Mouse (Mus musculus) hindbrain, embryonic 11.5 days (tissue): ENCODE data around the gene Olfr765. TPM values are rescaled to one million over a fixed set of nuclear protein-coding genes. Genes with fewer than 3 reads are reported as not detected.
"Not testable (repeated sequence)": the region's sequence is repeated elsewhere in the genome, so short reads cannot be mapped to it uniquely, and the experiment has no call there.

Experiments
- ATAC-seq: fragments of 200-750 bp; cut with Nextera tagmentation; 2 replicates; pipeline ENCODE4 v1.8.0; 2017; ENCODE audit warnings: mild to moderate bottlenecking, moderate TSS enrichment, moderate library complexity; ENCODE audit not compliant: low FRiP score
- DNase-seq: peaks from one replicate; pipeline ENCODE4 v3.0.0-alpha.2; 2015; ENCODE audit warnings: low spot score
- H3K27ac ChIP-seq: fragments of 300-500 bp; sonication (generic); 2 replicates; pipeline ENCODE4 v1.5.1; 2014; ENCODE audit warnings: mild to moderate bottlenecking, low read depth, low read length
- H3K27me3 ChIP-seq: fragments of 300-500 bp; sonication (generic); 2 replicates; pipeline ENCODE4 v1.6.1; 2014; ENCODE audit warnings: mild to moderate bottlenecking, low read length, moderate library complexity, mixed read lengths; ENCODE audit not compliant: control insufficient read depth, insufficient read depth
- H3K36me3 ChIP-seq: fragments of 300-500 bp; sonication (generic); 2 replicates; pipeline ENCODE4 v1.6.1; 2014; ENCODE audit warnings: mild to moderate bottlenecking, low read length, moderate library complexity, mixed read lengths; ENCODE audit not compliant: control insufficient read depth, insufficient read depth
- H3K4me1 ChIP-seq: fragments of 300-500 bp; sonication (generic); replicated peaks from 2 replicates; pipeline ENCODE4 v1.6.1; 2014; ENCODE audit warnings: low read length, mixed read lengths; ENCODE audit not compliant: control insufficient read depth, insufficient read depth
- H3K4me2 ChIP-seq: fragments of 300-500 bp; sonication (generic); replicated peaks from 2 replicates; pipeline ENCODE4 v1.6.1; 2014; ENCODE audit warnings: mild to moderate bottlenecking, low read depth, low read length
- H3K4me3 ChIP-seq: fragments of 300-500 bp; sonication (generic); 2 replicates; pipeline ENCODE4 v1.5.1; 2014; ENCODE audit warnings: low read depth, low read length
- H3K9ac ChIP-seq: fragments of 300-500 bp; sonication (generic); 2 replicates; pipeline ENCODE4 v1.6.1; 2014; ENCODE audit warnings: low read depth, low read length
- H3K9me3 ChIP-seq: fragments of 300-500 bp; sonication (generic); 2 replicates; pipeline ENCODE4 v1.6.1; 2016; ENCODE audit warnings: low read length; ENCODE audit not compliant: control insufficient read depth
- WGBS: fragments of 180-500 bp; shearing (Covaris S2); extraction: QIAGEN DNeasy Blood & Tissue Kit; methylation state at CpG from one replicate; pipeline ENCODE4 v1.1.7; 2014; 5-methylcytosine and 5-hydroxymethylcytosine counted together
- polyA plus RNA-seq: library from polyadenylated mRNA; unstranded; fragments of >200 nt; fragmentation: Nextera tagmentation; extraction: Ambion mirVana; gene quantifications from 2 replicates; pipeline ENCODE4 v1.2.1, GENCODE M21; 2014

The Olfr765 gene
- not detected in 2 replicates for polyA plus RNA-seq

DNA sequence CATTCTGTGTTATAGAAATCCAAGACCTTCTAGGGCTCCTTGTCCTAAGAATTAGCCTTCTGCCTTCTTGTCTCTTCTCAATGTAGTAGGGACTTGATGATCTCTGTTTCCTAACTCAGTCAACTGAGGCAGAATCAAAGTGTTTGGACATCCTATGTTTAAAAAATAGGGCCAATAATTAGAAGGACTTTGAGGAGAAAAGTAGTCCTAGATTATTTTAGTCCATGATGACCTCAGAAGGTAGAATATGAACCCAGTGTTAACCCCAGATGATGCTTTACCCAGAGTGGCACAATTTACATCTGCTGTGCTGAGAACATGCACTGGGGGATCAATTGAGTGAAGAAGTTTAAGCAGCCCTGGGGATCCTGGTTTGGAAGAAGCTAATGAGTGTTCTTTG lies at the start of gene Olfr765:
Gene Olfr765 (minus strand): TSS at position 101 of the 400 bp plus-strand sequence.
- not testable (repeated sequence) for ATAC-seq

GRCm38 (mm10) chr10:129099275-129099674 lies 49.5 kb upstream of the Olfr765 start, which contains the start of gene Olfr768:
Olfr768 (minus strand) TSS chr10:129099375.
- Histone ChIP-seq H3K9me3 (no peaks in the 10 kb centered on the region), H3K27me3 (no peaks in the 10 kb centered on the region), H3K9ac (no peak within 1 kb of the TSS), H3K4me2 (no peak within 1 kb of the TSS), H3K4me1 (no peaks in the 10 kb centered on the region), H3K4me3 (no peak within 1 kb of the TSS), H3K27ac (no peak within 1 kb of the TSS), H3K36me3 (no peaks in the 10 kb centered on the region)
- ATAC-seq: no peak
- WGBS: 94% methylated on average over 1 of the region's 1 CpGs
- DNase-seq: no peak

More for the DNA sequence above, at the start of gene Olfr765:
- H3K9ac ChIP-seq, H3K9me3 ChIP-seq, H3K4me1 ChIP-seq, H3K27ac ChIP-seq, H3K27me3 ChIP-seq, H3K36me3 ChIP-seq, H3K4me3 ChIP-seq, H3K4me2 ChIP-seq, DNase-seq: not testable (repeated sequence)

DNA sequence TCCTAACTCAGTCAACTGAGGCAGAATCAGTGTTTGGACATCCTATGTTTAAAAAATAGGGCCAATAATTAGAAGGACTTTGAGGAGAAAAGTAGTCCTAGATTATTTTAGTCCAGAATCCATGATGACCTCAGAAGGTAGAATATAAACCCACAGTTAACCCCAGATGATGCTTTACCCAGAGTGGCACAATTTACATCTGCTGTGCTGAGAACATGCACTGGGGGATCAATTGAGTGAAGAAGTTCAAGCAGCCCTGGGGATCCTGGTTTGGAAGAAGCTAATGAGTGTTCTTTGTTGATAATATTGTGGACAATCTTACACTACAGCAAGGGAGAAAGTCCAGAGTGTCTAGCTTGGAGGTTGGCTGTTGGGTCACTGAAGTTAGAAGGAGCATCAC lies 33.0 kb upstream of the Olfr765 start, which contains the start of gene Olfr767:
Gene Olfr767 (minus strand): TSS at position 101 of the 400 bp plus-strand sequence.
- H3K4me2 ChIP-seq, DNase-seq, H3K36me3 ChIP-seq, H3K27me3 ChIP-seq, H3K27ac ChIP-seq, H3K9ac ChIP-seq, H3K9me3 ChIP-seq, ATAC-seq, H3K4me1 ChIP-seq, H3K4me3 ChIP-seq: not testable (repeated sequence)

GRCm38 (mm10) chr10:129068877-129069276 lies 19.1 kb upstream of the Olfr765 start, which contains the start of gene Olfr766-ps1:
Olfr766-ps1 (minus strand) TSS chr10:129068977.
- ATAC-seq (no peak), DNase-seq (no peak)
- WGBS: 89% methylated on average over 2 of the region's 2 CpGs
- no peaks in the 10 kb centered on the region for H3K36me3 ChIP-seq
- no peaks in the 10 kb centered on the region for H3K9me3 ChIP-seq
- no peaks in the 10 kb centered on the region for H3K27me3 ChIP-seq
- H3K4me2 ChIP-seq: no peak within 1 kb of the TSS
- no peak within 1 kb of the TSS for H3K4me3 ChIP-seq
- H3K4me1 ChIP-seq: no peaks in the 10 kb centered on the region
- H3K27ac ChIP-seq: no peak within 1 kb of the TSS
- no peak within 1 kb of the TSS for H3K9ac ChIP-seq

DNA sequence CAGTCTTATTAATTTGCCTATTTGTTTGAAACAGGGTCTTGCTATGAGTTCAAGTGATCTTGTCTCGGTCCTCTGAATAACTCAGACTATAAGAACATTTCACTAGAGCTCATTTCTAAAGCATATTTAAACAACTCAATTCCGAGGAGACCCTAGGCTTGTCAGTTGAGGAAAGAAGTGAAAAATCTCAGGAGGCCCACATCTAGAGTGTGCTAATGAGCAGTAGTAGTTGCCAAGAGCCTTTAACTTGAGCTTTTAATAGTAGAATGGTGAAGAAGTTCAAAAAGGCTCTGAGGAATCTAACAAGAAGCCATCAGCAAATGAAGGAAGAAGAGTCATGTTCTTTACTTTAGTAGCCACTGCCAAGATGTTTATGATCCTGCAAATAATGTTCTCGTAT lies 10.0 kb downstream of the Olfr765 start, which contains the start of gene Olfr764-ps1:
Gene Olfr764-ps1 (minus strand): TSS at position 101 of the 400 bp plus-strand sequence.
- WGBS: 81% methylated on average over 3 of the region's 3 CpGs
- no peak for ATAC-seq

GRCm38 (mm10) chr10:129028343-129028742 lies 21.5 kb downstream of the Olfr765 start:
- H3K27ac ChIP-seq: no peak overlapping the region
- H3K4me2 ChIP-seq: no peak overlapping the region
- no peaks in the 10 kb centered on the region for H3K36me3 ChIP-seq
- H3K4me3 ChIP-seq: no peak overlapping the region
- H3K27me3 ChIP-seq: no peaks in the 10 kb centered on the region
- no peaks in the 10 kb centered on the region for H3K4me1 ChIP-seq
- H3K9ac ChIP-seq: no peak overlapping the region
- ATAC-seq (no peak), DNase-seq (no peak)
- 86% methylated on average over 2 of the region's 2 CpGs for WGBS
- H3K9me3 ChIP-seq: no peaks in the 10 kb centered on the region

More for the DNA sequence above, 10.0 kb downstream of the Olfr765 start, which contains the start of gene Olfr764-ps1:
- H3K4me1 ChIP-seq: no peaks in the 10 kb centered on the region
- no peak within 1 kb of the TSS for H3K27ac ChIP-seq
- no peaks in the 10 kb centered on the region for H3K27me3 ChIP-seq
- H3K9me3 ChIP-seq: no peaks in the 10 kb centered on the region
- H3K4me2 ChIP-seq: no peak within 1 kb of the TSS
- H3K9ac ChIP-seq: no peak within 1 kb of the TSS
- no peak within 1 kb of the TSS for H3K4me3 ChIP-seq
- no peaks in the 10 kb centered on the region for H3K36me3 ChIP-seq
- DNase-seq: no peak

DNA sequence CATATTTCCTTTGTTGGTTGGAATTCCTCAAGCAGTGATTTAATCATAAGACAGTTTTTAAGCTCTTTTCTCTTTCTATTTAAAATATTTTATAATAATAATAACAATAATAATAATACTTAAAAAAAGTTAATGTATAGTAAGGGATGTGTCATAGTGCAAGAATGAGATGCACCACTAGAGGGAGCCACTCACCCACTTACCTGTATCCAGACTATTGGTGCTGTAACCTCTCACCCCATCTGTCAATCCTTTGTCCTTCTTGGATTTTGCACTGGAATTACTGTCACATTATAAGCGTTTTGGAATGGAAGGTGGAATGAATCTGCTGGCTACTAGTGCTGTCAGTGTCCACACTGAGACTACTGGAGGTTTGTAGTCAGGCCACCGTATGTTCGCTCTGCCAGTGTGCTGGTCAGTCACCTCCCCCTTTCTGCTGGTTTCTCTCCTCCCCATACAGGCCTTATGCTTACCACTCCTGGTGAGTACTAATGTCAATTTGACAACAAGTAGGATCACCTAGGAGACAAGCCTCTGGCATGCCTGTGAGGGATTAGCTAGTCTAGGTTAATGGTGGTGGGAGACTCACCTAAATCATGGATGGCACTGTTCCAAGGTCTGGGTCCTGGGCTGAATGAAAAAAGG lies 23.7 kb downstream of the Olfr765 start:
- Histone ChIP-seq H3K36me3 (no peaks in the 10 kb centered on the region), H3K4me3 (no peak overlapping the region), H3K4me2 (no peak overlapping the region), H3K9me3 (no peaks in the 10 kb centered on the region), H3K4me1 (no peaks in the 10 kb centered on the region), H3K27me3 (no peaks in the 10 kb centered on the region), H3K27ac (no peak overlapping the region), H3K9ac (no peak overlapping the region)
- 66% methylated on average over 3 of the region's 3 CpGs for WGBS
- peak; percentile 76 for DNase-seq
- ATAC-seq: peak; percentile 87

DNA sequence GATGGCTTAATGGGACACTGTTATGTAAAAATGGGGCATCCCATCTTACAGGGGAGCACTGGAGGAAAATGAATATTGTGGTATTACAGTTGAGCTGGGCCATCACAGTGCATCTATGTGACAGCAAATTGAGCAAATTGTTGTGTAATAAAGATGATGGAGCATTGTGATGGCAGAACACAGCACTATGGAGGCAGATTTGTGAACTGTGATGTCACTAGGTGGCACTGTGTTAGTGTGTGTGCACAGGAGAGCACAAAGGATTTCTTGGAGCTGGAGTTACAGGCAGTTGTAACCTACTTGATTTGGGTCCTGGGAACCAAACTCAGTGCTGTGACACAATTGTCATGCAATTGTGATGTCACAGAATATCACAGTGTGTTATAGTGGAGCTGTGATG lies 26.5 kb downstream of the Olfr765 start:
- Histone ChIP-seq H3K27ac (no peak overlapping the region), H3K9ac (no peak overlapping the region), H3K4me2 (no peak overlapping the region), H3K9me3 (no peaks in the 10 kb centered on the region), H3K36me3 (no peaks in the 10 kb centered on the region), H3K4me3 (no peak overlapping the region), H3K4me1 (no peaks in the 10 kb centered on the region), H3K27me3 (no peaks in the 10 kb centered on the region)
- ATAC-seq: no peak; the same call in 1 of the 2 replicates
- no peak for DNase-seq

DNA sequence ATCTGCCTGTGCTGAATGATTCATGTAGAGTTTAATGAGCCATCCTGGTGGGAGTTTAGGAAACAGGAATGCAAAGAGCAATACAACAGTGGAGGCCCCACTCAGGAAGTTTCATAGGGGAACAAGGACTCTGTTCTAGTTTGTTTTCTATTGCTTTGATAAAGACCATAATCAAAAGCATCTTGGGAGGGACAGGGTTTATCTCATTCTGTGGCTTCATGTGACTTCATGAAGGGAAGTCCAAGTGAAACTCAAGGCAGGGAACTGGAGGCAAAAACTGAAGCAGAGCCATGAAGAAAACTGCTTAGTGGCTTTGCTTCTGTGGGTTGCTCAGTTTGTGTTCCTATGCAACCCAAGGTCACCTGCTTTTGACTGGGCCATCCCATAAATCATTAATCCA lies 35.3 kb downstream of the Olfr765 start:
- H3K27ac ChIP-seq: no peak overlapping the region
- H3K36me3 ChIP-seq: no peaks in the 10 kb centered on the region
- no peaks in the 10 kb centered on the region for H3K27me3 ChIP-seq
- H3K4me1 ChIP-seq: no peaks in the 10 kb centered on the region
- DNase-seq: no peak
- no peak overlapping the region for H3K9ac ChIP-seq
- ATAC-seq: no peak
- no peak overlapping the region for H3K4me3 ChIP-seq
- H3K9me3 ChIP-seq: no peaks in the 10 kb centered on the region
- no peak overlapping the region for H3K4me2 ChIP-seq
